ENCODE assay signal across 18 mouse cellular contexts in the genomic region with DNA sequence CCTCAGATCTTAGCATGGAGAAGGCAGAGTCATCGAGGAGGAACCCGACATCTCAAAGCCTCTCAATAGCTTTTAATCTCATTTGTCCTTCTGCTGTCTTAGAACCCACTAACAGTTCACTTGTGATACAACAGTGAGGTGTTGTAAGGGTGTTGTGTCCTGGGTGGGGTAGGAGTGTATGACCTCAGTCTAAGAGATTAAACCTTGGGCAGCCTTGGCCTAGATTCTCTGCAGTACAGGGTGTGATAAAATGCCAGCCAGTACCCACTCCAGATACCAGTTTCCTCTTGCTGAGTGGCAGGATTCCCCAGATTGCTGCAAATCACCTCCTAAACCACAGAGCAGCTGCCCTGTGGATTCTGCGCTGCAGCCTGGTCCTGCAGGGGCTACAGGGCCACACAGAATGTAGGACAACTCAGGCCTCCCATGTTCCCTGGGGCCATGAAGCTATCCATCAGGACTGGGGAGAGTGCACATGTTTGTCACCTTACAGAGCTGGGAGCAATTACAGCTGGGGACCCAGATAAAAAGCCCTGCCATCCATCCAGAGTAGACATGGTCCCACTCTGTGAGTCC.
DNase-seq lines count a peak whose midpoint lies in the region; ATAC-seq and TF ChIP-seq lines count a peak whose summit lies in the region.
"Had no signal": no experiment of that assay in that cellular context is flagged by ENCODE, and none has a peak within 500 bp of the region (broad histone marks: within the 10 kb centered on the region; RNA-seq: fewer than 3 reads in every experiment).

No protein-coding gene starts in this region.

- intact Hi-C loops in left cerebral cortex, postnatal 10 days (cut with DNase I): no loop called here

- H3K4me1 ChIP-seq in heart, postnatal 0 days (ENCODE audit: control insufficient read depth, insufficient read depth): peaks cover 14% of the 10 kb centered on the region
- no peaks in the 10 kb centered on the region for H3K4me1 ChIP-seq in hindbrain, postnatal 0 days (ENCODE audit: insufficient read depth, low read length)
- H3K4me1 ChIP-seq: embryonic facial prominence, embryonic 13.5 days; forebrain, embryonic 12.5 days; intestine, embryonic 15.5 days had no signal

- H3K9ac ChIP-seq in heart, postnatal 0 days (replicated peaks; ENCODE audit: low read depth, low read length): no peak overlapping the region
- no peak overlapping the region for H3K9ac ChIP-seq in hindbrain, postnatal 0 days (replicated peaks; ENCODE audit: low read length)
- H3K9ac ChIP-seq: embryonic facial prominence, embryonic 13.5 days; forebrain, embryonic 12.5 days; heart, embryonic 13.5 days; hindbrain, embryonic 13.5 days; intestine, embryonic 15.5 days had no signal

- 43% methylated on average over 3 of the region's 3 CpGs for WGBS in heart, postnatal 0 days
- WGBS in hindbrain, postnatal 0 days: 96% methylated on average over 3 of the region's 3 CpGs

- H3K27ac ChIP-seq in heart, postnatal 0 days (ENCODE audit: low read depth): no peak overlapping the region
- no peak overlapping the region for H3K27ac ChIP-seq in hindbrain, postnatal 0 days
- H3K27ac ChIP-seq: embryonic facial prominence, embryonic 13.5 days; forebrain, embryonic 12.5 days; heart, embryonic 13.5 days; hindbrain, embryonic 13.5 days; intestine, embryonic 15.5 days had no signal

- no peak for DNase-seq in heart, postnatal 0 days (ENCODE audit: low spot score)
- DNase-seq in heart, adult 9 months (ENCODE audit: low spot score in 2 of 2): no peak
- DNase-seq in ovary, adult 18-20 months (ENCODE audit: low spot score): peak; percentile 4
- no peak for DNase-seq in ovary, postnatal 36 days (ENCODE audit: low spot score)
- DNase-seq in adrenal gland, postnatal 14 days: peak; percentile 33
- DNase-seq in hindbrain, postnatal 0 days (ENCODE audit: low spot score): no peak
- DNase-seq in left cerebral cortex, postnatal 10 days (ENCODE audit: extremely low spot score in 1 of 2, low spot score in 2 of 2): no peak
- DNase-seq: cerebellum, adult 18-20 months; cerebellum, adult 9-11 months; cerebellum, postnatal 36 days; gastrocnemius, postnatal 14 days; heart, postnatal 14 days had no signal

- TF ChIP-seq EP300 in heart, postnatal 0 days (IDR thresholded peaks at IDR 0.05; ENCODE audit: low read depth): no peak

- no peaks in the 10 kb centered on the region for H3K36me3 ChIP-seq in heart, postnatal 0 days (replicated peaks; ENCODE audit: control insufficient read depth, insufficient read depth, low read length)
- H3K36me3 ChIP-seq in hindbrain, postnatal 0 days (ENCODE audit: insufficient read depth, low read length): no peaks in the 10 kb centered on the region
- H3K36me3 ChIP-seq: embryonic facial prominence, embryonic 13.5 days; forebrain, embryonic 12.5 days; heart, embryonic 13.5 days; hindbrain, embryonic 13.5 days; intestine, embryonic 15.5 days had no signal

- TF ChIP-seq CTCF in heart, postnatal 0 days (IDR thresholded peaks at IDR 0.05; ENCODE audit: low read depth): no peak
- no peak for TF ChIP-seq CTCF in hindbrain, postnatal 0 days (IDR thresholded peaks at IDR 0.05; ENCODE audit: low read depth)

- H3K27me3 ChIP-seq in heart, postnatal 0 days (ENCODE audit: control insufficient read depth, insufficient read depth, low read length): no peaks in the 10 kb centered on the region
- H3K27me3 ChIP-seq in hindbrain, postnatal 0 days (ENCODE audit: insufficient read depth, low read length): no peaks in the 10 kb centered on the region
- H3K27me3 ChIP-seq: embryonic facial prominence, embryonic 13.5 days; forebrain, embryonic 12.5 days; heart, embryonic 13.5 days; hindbrain, embryonic 13.5 days; intestine, embryonic 15.5 days had no signal

- H3K4me3 ChIP-seq in heart, postnatal 0 days (ENCODE audit: low read depth, low read length): no peak overlapping the region
- no peak overlapping the region for H3K4me3 ChIP-seq in hindbrain, postnatal 0 days (ENCODE audit: low read length)
- H3K4me3 ChIP-seq: embryonic facial prominence, embryonic 13.5 days; forebrain, embryonic 12.5 days; heart, embryonic 13.5 days; hindbrain, embryonic 13.5 days; intestine, embryonic 15.5 days had no signal

- peak; percentile 71 for ATAC-seq in heart, postnatal 0 days (ENCODE audit: insufficient read depth, low read depth)
- no peak for ATAC-seq in hindbrain, postnatal 0 days
- ATAC-seq: forebrain, embryonic 16.5 days; intestine, embryonic 15.5 days had no signal

- no peak overlapping the region for H3K4me2 ChIP-seq in heart, postnatal 0 days (ENCODE audit: low read depth, low read length)
- no peak overlapping the region for H3K4me2 ChIP-seq in hindbrain, postnatal 0 days (ENCODE audit: low read depth, low read length)
- H3K4me2 ChIP-seq: embryonic facial prominence, embryonic 13.5 days; forebrain, embryonic 12.5 days; heart, embryonic 13.5 days; hindbrain, embryonic 13.5 days; intestine, embryonic 15.5 days had no signal

- no peaks in the 10 kb centered on the region for H3K9me3 ChIP-seq in heart, postnatal 0 days (replicated peaks; ENCODE audit: control insufficient read depth, low read length)
- no peaks in the 10 kb centered on the region for H3K9me3 ChIP-seq in hindbrain, postnatal 0 days (ENCODE audit: low read length)
- H3K9me3 ChIP-seq: embryonic facial prominence, embryonic 13.5 days; forebrain, embryonic 12.5 days; hindbrain, embryonic 13.5 days; intestine, embryonic 15.5 days had no signal

Comparison
In these comparisons a context has a peak if more than half of its experiments do, and no peak if none do; other contexts are left out.
1. DNase-seq: peak in ovary, adult 18-20 months (single experiment) and adrenal gland, postnatal 14 days (single experiment); none in heart, postnatal 0 days (single experiment), heart, adult 9 months (0 of 2), ovary, postnatal 36 days (single experiment), hindbrain, postnatal 0 days (single experiment) and left cerebral cortex, postnatal 10 days (0 of 2).